Mouse (Mus musculus) midbrain, embryonic 14.5 days (tissue): Measurements from ENCODE around the gene Lenep. TPM values are rescaled to one million over a fixed set of nuclear protein-coding genes. Genes with fewer than 3 reads are reported as not detected.

Experiments
- ATAC-seq: fragments of 200-750 bp; cut with Nextera tagmentation; 2 replicates; pipeline ENCODE4 v1.8.0; 2017; ENCODE audit warnings: moderate number of reproducible peaks, moderate library complexity; ENCODE audit not compliant: low FRiP score, low TSS enrichment
- DNase-seq: peaks from one replicate; pipeline ENCODE4 v3.0.0-alpha.2; 2015
- H3K27ac ChIP-seq: fragments of 300-500 bp; sonication (generic); replicated peaks from 2 replicates; pipeline ENCODE4 v1.5.1; 2014; ENCODE audit warnings: mild to moderate bottlenecking, low read depth, low read length, moderate library complexity
- H3K27me3 ChIP-seq: fragments of 300-500 bp; sonication (generic); 2 replicates; pipeline ENCODE4 v1.6.1; 2014; ENCODE audit warnings: low read length, control low read depth, mixed read lengths; ENCODE audit not compliant: control insufficient read depth, insufficient read depth
- H3K36me3 ChIP-seq: fragments of 300-500 bp; sonication (generic); 2 replicates; pipeline ENCODE4 v1.6.1; 2014; ENCODE audit warnings: low read length, control low read depth; ENCODE audit not compliant: control insufficient read depth, insufficient read depth
- H3K4me1 ChIP-seq: fragments of 300-500 bp; sonication (generic); 2 replicates; pipeline ENCODE4 v1.6.1; 2014; ENCODE audit warnings: mild to moderate bottlenecking, antibody characterized with exemption, low read length, control low read depth; ENCODE audit not compliant: control insufficient read depth, insufficient read depth
- H3K4me2 ChIP-seq: fragments of 300-500 bp; sonication (generic); 2 replicates; pipeline ENCODE4 v1.6.1; 2014; ENCODE audit warnings: mild to moderate bottlenecking, low read length, moderate library complexity
- H3K4me3 ChIP-seq: fragments of 300-500 bp; sonication (generic); replicated peaks from 2 replicates; pipeline ENCODE4 v1.5.1; 2014; ENCODE audit warnings: low read depth, low read length
- H3K9ac ChIP-seq: fragments of 300-500 bp; sonication (generic); replicated peaks from 2 replicates; pipeline ENCODE4 v1.6.1; 2014; ENCODE audit warnings: mild to moderate bottlenecking, low read length, moderate library complexity
- H3K9me3 ChIP-seq: fragments of 300-500 bp; sonication (generic); 2 replicates; pipeline ENCODE4 v1.6.1; 2016; ENCODE audit warnings: low read length, control low read depth, mixed read lengths; ENCODE audit not compliant: control insufficient read depth
- whole genome bisulfite sequencing: fragments of 180-500 bp; shearing (Covaris S2); extraction: QIAGEN DNeasy Blood & Tissue Kit; methylation state at CpG from one replicate; pipeline ENCODE4 v1.1.7; 2014; 5-methylcytosine and 5-hydroxymethylcytosine counted together
- polyA plus RNA-seq: library from polyadenylated mRNA; unstranded; fragments of >200 nt; fragmentation: Nextera tagmentation; extraction: Ambion mirVana; gene quantifications from 2 replicates; pipeline ENCODE4 v1.2.1, GENCODE M21; 2014

Gene Lenep
- polyA plus RNA-seq, 1 experiment from 2014 or later: not detected

DNA sequence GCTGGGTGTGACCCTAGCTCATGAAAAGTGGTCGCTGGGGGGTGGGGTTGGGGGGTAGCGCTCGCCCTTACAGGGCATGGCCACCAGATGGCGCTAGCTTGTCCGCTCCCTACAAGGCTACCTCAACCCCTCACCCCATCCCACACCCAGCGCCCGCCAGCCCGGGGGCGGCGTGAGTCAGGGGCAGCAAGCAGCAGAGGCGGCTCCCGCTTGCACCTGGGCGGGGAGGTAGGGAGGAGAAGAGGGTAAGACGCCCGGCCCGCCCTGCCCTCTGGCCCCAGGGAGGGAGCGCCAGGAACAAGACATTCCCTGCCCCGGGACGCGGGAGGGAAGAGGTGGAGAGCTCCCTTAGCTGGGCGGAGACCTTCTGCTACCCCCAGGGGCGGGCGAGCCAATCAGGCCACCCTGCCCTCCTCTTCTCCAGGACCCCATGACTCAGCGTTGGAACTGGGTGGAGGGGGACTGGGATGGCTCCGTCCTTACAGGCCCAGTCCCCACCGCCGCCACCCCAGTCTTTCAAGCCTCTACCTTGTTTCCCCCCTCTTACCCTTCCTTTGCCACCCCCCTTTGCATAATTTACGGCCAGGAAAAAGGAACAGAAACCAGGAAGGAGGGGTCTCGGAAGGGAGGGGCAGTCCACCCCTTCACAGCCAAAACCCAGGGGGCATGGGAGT lies 24.1 kb downstream of the Lenep start:
- WGBS: 1% methylated on average over 29 of the region's 29 CpGs
- Histone ChIP-seq H3K27me3 (no peaks in the 10 kb centered on the region), H3K27ac (peak overlapping the region; percentile 3; the same call in 1 of the 2 replicates), H3K9ac (peak overlapping the region; percentile 66), H3K4me1 (peaks cover 11% of the 10 kb centered on the region; the same call in 1 of the 2 replicates), H3K36me3 (no peaks in the 10 kb centered on the region), H3K4me3 (peak overlapping the region; percentile 46), H3K4me2 (peak overlapping the region; percentile 84), H3K9me3 (no peaks in the 10 kb centered on the region)
- DNase-seq: peak; percentile 87
- peak; percentile 86 for ATAC-seq

- no peaks in the 10 kb centered on the region for H3K36me3 ChIP-seq
- H3K4me1 ChIP-seq: peaks cover 11% of the 10 kb centered on the region; the same call in 1 of the 2 replicates
- H3K9ac ChIP-seq: peak overlapping the region; percentile 66; the same call in 1 of the 2 replicates
- 72% methylated on average over 4 of the region's 4 CpGs for WGBS
- H3K27ac ChIP-seq: no peak overlapping the region
- ATAC-seq (peak; percentile 26; the same call in 1 of the 2 replicates), DNase-seq (no peak)
- H3K27me3 ChIP-seq: no peaks in the 10 kb centered on the region
- peak overlapping the region; percentile 84 for H3K4me2 ChIP-seq
- H3K4me3 ChIP-seq: no peak overlapping the region
- no peaks in the 10 kb centered on the region for H3K9me3 ChIP-seq
These were observed 24.8 kb downstream of the Lenep start for GRCm38 (mm10) chr3:89377831-89378230.

GRCm38 (mm10) chr3:89373581-89374231 lies 28.9 kb downstream of the Lenep start:
- DNase-seq (no peak), ATAC-seq (no peak)
- H3K4me2 ChIP-seq: no peak overlapping the region
- no peaks in the 10 kb centered on the region for H3K27me3 ChIP-seq
- no peaks in the 10 kb centered on the region for H3K36me3 ChIP-seq
- no peaks in the 10 kb centered on the region for H3K9me3 ChIP-seq
- no peak overlapping the region for H3K4me3 ChIP-seq
- H3K27ac ChIP-seq: no peak overlapping the region
- no peak overlapping the region for H3K9ac ChIP-seq
- 51% methylated on average over 5 of the region's 5 CpGs for WGBS
- peaks cover 7% of the 10 kb centered on the region; the same call in 1 of the 2 replicates for H3K4me1 ChIP-seq

DNA sequence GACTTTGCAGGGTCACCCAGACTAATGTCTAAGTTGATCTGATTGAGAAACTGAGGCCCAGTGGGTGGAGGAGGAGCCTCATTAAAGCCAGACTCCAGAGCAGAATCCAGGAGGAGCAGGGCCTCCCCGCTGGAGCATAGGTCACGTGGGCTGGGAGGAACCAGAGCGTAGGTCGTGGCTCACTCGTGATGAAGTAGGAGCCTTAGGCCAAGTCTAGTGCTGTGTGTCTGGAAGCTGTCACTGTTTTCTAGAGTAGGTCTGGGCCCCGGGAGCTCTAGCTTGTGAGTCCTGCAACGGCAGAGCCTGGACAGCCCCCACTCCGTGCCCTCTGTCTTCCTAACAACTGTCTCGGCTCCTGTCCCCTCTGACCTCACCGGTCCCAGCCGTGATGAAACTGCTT lies 35.3 kb downstream of the Lenep start:
- H3K4me1 ChIP-seq: no peaks in the 10 kb centered on the region
- no peaks in the 10 kb centered on the region for H3K9me3 ChIP-seq
- H3K9ac ChIP-seq: no peak overlapping the region
- WGBS: 75% methylated on average over 11 of the region's 11 CpGs
- no peak overlapping the region for H3K4me2 ChIP-seq
- H3K27me3 ChIP-seq: no peaks in the 10 kb centered on the region
- no peak for ATAC-seq
- DNase-seq: no peak
- H3K4me3 ChIP-seq: no peak overlapping the region
- H3K27ac ChIP-seq: no peak overlapping the region
- H3K36me3 ChIP-seq: no peaks in the 10 kb centered on the region

DNA sequence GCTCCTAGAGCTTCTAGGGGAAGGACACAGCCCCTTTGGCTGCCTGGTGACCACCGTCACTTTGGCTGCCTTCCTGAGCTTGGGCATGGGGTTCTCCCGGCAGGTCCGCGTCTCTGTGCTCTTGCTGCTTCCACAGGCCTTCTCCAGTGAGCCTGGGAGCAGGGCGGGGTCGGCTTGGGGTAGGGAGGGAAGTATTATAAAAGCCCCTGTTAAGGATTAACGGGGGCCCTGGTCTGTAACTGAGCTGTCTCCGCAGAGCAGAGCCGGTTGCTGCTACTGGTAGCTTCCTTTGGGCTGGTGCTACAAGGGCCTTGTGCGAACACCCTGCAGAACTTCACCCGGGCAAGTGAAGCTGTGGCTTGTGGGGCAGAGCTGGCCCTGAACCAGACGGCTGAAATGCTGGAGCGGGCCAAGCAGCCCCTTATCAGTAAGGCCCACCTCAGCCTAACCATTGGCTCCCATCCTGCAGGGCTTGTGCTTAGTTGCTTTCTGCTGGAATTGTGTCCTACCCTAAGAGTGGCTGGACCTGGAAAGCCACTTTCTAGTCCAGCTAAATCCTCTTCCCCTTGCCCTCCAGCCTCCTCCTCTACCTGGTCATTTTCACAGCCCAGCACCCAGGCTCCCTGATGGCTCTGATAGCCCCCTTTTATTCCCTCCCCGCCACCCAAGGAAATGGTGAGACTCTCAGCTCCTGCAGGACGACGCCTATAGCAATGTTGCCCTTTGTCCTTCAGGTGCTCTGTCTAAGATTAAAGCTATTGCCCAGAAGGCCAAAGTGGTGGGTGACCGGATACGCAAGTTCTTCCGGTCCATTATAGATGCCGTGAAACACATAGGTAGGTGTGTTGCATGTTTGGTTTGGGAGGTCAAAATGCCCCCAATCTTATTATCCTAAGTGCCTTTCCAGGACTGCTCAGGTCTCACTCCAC lies 36.8 kb downstream of the Lenep start:
- WGBS: 75% methylated on average over 20 of the region's 20 CpGs
- Histone ChIP-seq H3K36me3 (no peaks in the 10 kb centered on the region), H3K27ac (no peak overlapping the region), H3K9me3 (no peaks in the 10 kb centered on the region), H3K9ac (no peak overlapping the region), H3K4me2 (no peak overlapping the region), H3K27me3 (no peaks in the 10 kb centered on the region), H3K4me1 (no peaks in the 10 kb centered on the region), H3K4me3 (no peak overlapping the region)
- no peak for DNase-seq
- no peak for ATAC-seq

GRCm38 (mm10) chr3:89365153-89365485 lies 37.5 kb downstream of the Lenep start, which contains the start of gene Dcst1:
Gene Dcst1 (minus strand): TSS chr3:89365253.
- Histone ChIP-seq H3K4me2 (no peak within 1 kb of the TSS), H3K27me3 (no peaks in the 10 kb centered on the region), H3K4me1 (no peaks in the 10 kb centered on the region), H3K27ac (no peak within 1 kb of the TSS), H3K4me3 (no peak within 1 kb of the TSS), H3K36me3 (no peaks in the 10 kb centered on the region), H3K9ac (no peak within 1 kb of the TSS), H3K9me3 (no peaks in the 10 kb centered on the region)
- WGBS: 81% methylated on average over 11 of the region's 11 CpGs
- DNase-seq (no peak), ATAC-seq (no peak)

GRCm38 (mm10) chr3:89364631-89365030 lies 38.0 kb downstream of the Lenep start:
- WGBS: 51% methylated on average over 8 of the region's 8 CpGs
- Histone ChIP-seq H3K27ac (no peak overlapping the region), H3K4me3 (no peak overlapping the region), H3K27me3 (no peaks in the 10 kb centered on the region), H3K9me3 (no peaks in the 10 kb centered on the region), H3K9ac (no peak overlapping the region), H3K36me3 (no peaks in the 10 kb centered on the region), H3K4me2 (no peak overlapping the region), H3K4me1 (no peaks in the 10 kb centered on the region)
- ATAC-seq: no peak
- no peak for DNase-seq

DNA sequence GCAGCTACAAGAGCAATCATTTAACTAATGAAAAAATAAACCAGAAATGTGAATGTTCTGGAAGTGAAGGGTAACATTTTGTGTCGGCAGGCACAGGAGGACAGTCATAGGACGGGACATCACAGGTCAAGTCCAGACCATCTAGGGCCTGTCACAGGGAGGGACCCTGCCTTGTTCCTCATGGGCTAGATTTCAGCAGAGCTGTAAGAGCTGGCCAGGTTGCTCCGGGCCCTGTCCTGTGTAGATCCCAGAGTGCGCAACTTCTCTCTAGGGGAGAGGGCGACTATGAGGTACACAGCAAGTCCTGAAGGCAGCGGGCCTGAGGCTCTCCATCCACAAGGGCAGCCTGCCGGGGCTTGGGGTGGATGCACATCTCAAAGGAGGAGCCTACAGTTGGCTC lies 40.9 kb downstream of the Lenep start, which contains the start of gene Dcst2:
TSS of gene Dcst2 (plus strand) at position 301 of the 400 bp plus-strand sequence.
- no peaks in the 10 kb centered on the region for H3K27me3 ChIP-seq
- H3K9me3 ChIP-seq: no peaks in the 10 kb centered on the region
- no peak within 1 kb of the TSS for H3K27ac ChIP-seq
- DNase-seq: no peak
- H3K4me1 ChIP-seq: no peaks in the 10 kb centered on the region
- H3K36me3 ChIP-seq: no peaks in the 10 kb centered on the region
- no peak within 1 kb of the TSS for H3K4me2 ChIP-seq
- 88% methylated on average over 7 of the region's 7 CpGs for WGBS
- H3K9ac ChIP-seq: no peak within 1 kb of the TSS
- H3K4me3 ChIP-seq: no peak within 1 kb of the TSS
- no peak for ATAC-seq
